Mouse (Mus musculus) MEL (cell line): ENCODE measurements around the gene Syn3. TPM values are rescaled to one million over a fixed set of nuclear protein-coding genes. Genes with fewer than 3 reads are reported as not detected.

ENCODE experiments used
- DNase-seq: peaks from one replicate; pipeline ENCODE4 v3.0.0; 2011; ENCODE audit warnings: low read depth, low spot score
- H3K27ac ChIP-seq: 2 replicates; pipeline ENCODE4 v1.5.1; 2012; ENCODE audit warnings: low read depth, mild to moderate bottlenecking, control low read depth, low read length, moderate library complexity; ENCODE audit not compliant: control insufficient read depth
- H3K27me3 ChIP-seq, 2 experiments: fragments of 150-350 bp in 1 of 2; sonication (generic) in 1 of 2; 2 replicates each; pipeline ENCODE4 v1.6.1; 2012; ENCODE audit warnings: low read length in 2 of 2, mild to moderate bottlenecking in 2 of 2, improper control_type of control experiment in 1 of 2, moderate library complexity in 1 of 2; ENCODE audit not compliant: insufficient read depth in 2 of 2, control insufficient read depth in 1 of 2
- H3K36me3 ChIP-seq, 2 experiments: 2 replicates each; pipeline ENCODE4 v1.6.1; 2012 to 2014; ENCODE audit warnings: low read length in 2 of 2, improper control_type of control experiment in 1 of 2, inconsistent platforms in 1 of 2, mild to moderate bottlenecking in 1 of 2; ENCODE audit not compliant: insufficient read depth in 2 of 2, control insufficient read depth in 1 of 2
- H3K4me1 ChIP-seq, 2 experiments: fragments of 150-350 bp in 1 of 2; sonication (generic) in 1 of 2; 2 replicates each; pipeline ENCODE4 v1.6.1; 2012; ENCODE audit warnings: low read length in 2 of 2, improper control_type of control experiment in 1 of 2, mild to moderate bottlenecking in 1 of 2; ENCODE audit not compliant: insufficient read depth in 2 of 2, control insufficient read depth in 1 of 2
- H3K4me3 ChIP-seq, 2 experiments: fragments of 150-350 bp in 1 of 2; sonication (generic) in 1 of 2; 2 replicates each; pipeline ENCODE4 v1.5.1; 2012; ENCODE audit warnings: low read depth in 2 of 2, low read length in 2 of 2, mild to moderate bottlenecking in 2 of 2, moderate library complexity in 2 of 2, control low read depth in 1 of 2, improper control_type of control experiment in 1 of 2; ENCODE audit not compliant: control insufficient read depth in 1 of 2, insufficient read depth in 1 of 2
- H3K79me2 ChIP-seq: 2 replicates; pipeline ENCODE4 v1.6.1; 2012; ENCODE audit warnings: mild to moderate bottlenecking, low read length, moderate library complexity; ENCODE audit not compliant: control insufficient read depth, poor library complexity, insufficient read depth
- H3K9ac ChIP-seq: 2 replicates; pipeline ENCODE4 v1.6.1; 2012; ENCODE audit warnings: low read depth, mild to moderate bottlenecking, control low read depth, low read length, moderate library complexity; ENCODE audit not compliant: control insufficient read depth, poor library complexity, severe bottlenecking
- H3K9me3 ChIP-seq: fragments of 150-350 bp; sonication (generic); replicated peaks from 2 replicates; pipeline ENCODE4 v1.6.1; 2012; ENCODE audit warnings: mild to moderate bottlenecking, low read length, improper control_type of control experiment, moderate library complexity; ENCODE audit not compliant: insufficient read depth
- ELF1 ChIP-seq: IDR thresholded peaks from 2 replicates; pipeline ENCODE4 v1.6.1; 2014; ENCODE audit warnings: low read depth, mild to moderate bottlenecking, inconsistent platforms, low read length, improper control_type of control experiment, moderate library complexity
- EP300 ChIP-seq, 2 experiments: IDR thresholded peaks; 2 replicates each; pipeline ENCODE4 v1.6.1; 2011; ENCODE audit warnings: improper control_type of control experiment in 2 of 2, low read length in 2 of 2, low read depth in 1 of 2, mild to moderate bottlenecking in 1 of 2
- GATA1 ChIP-seq: IDR thresholded peaks from 2 replicates; pipeline ENCODE4 v1.6.1; 2011; ENCODE audit warnings: low read depth, low read length, improper control_type of control experiment
- JUND ChIP-seq: IDR thresholded peaks from 2 replicates; pipeline ENCODE4 v1.6.1; 2011; ENCODE audit warnings: low read depth, mild to moderate bottlenecking, improper control_type of control experiment, low read length
- MEF2A ChIP-seq: IDR thresholded peaks from 2 replicates; pipeline ENCODE4 v1.6.1; 2014; ENCODE audit warnings: low read depth, mild to moderate bottlenecking, inconsistent platforms, low read length, improper control_type of control experiment; ENCODE audit not compliant: poor library complexity, insufficient replicate concordance, severe bottlenecking; ENCODE audit errors: extremely low read depth
- MYB ChIP-seq: IDR thresholded peaks from 2 replicates; pipeline ENCODE4 v1.6.1; 2011; ENCODE audit warnings: mild to moderate bottlenecking, low read depth, low read length, improper control_type of control experiment
- MYC ChIP-seq: IDR thresholded peaks from 2 replicates; pipeline ENCODE4 v1.6.1; 2011; ENCODE audit warnings: low read depth, mild to moderate bottlenecking, low read length, improper control_type of control experiment, moderate library complexity
- POLR2A ChIP-seq, 2 experiments: IDR thresholded peaks; 2 replicates each; pipeline ENCODE4 v1.6.1; 2011 to 2012; ENCODE audit warnings: low read length in 2 of 2, mild to moderate bottlenecking in 2 of 2, control low read depth in 1 of 2, improper control_type of control experiment in 1 of 2, low read depth in 1 of 2, moderate library complexity in 1 of 2; ENCODE audit not compliant: control insufficient read depth in 1 of 2, insufficient read depth in 1 of 2, poor library complexity in 1 of 2
- RCOR1 ChIP-seq: IDR thresholded peaks from 2 replicates; pipeline ENCODE4 v1.6.1; 2012; ENCODE audit warnings: low read depth, mild to moderate bottlenecking, inconsistent platforms, low read length, improper control_type of control experiment
- SIN3A ChIP-seq: IDR thresholded peaks from 2 replicates; pipeline ENCODE4 v1.6.1; 2012; ENCODE audit warnings: low read length, improper control_type of control experiment, inconsistent platforms
- SMC3 ChIP-seq: IDR thresholded peaks from 2 replicates; pipeline ENCODE4 v1.6.1; 2011; ENCODE audit warnings: low read depth, low read length, improper control_type of control experiment
- TAL1 ChIP-seq: IDR thresholded peaks from 2 replicates; pipeline ENCODE4 v1.6.1; 2012; ENCODE audit warnings: mild to moderate bottlenecking, inconsistent platforms, low read length, moderate library complexity, mixed read lengths
- TBP ChIP-seq: IDR thresholded peaks from 2 replicates; pipeline ENCODE4 v1.8.0; 2011; ENCODE audit warnings: low read depth, low read length, improper control_type of control experiment
- ZC3H11A ChIP-seq: IDR thresholded peaks from 2 replicates; pipeline ENCODE4 v1.6.1; 2012; ENCODE audit warnings: low read depth, mild to moderate bottlenecking, inconsistent platforms, low read length, improper control_type of control experiment
- ZKSCAN1 ChIP-seq: IDR thresholded peaks from 2 replicates; pipeline ENCODE4 v1.6.1; 2012; ENCODE audit warnings: low read depth, mild to moderate bottlenecking, inconsistent platforms, low read length, improper control_type of control experiment, moderate library complexity
- ZMIZ1 ChIP-seq: IDR thresholded peaks from 2 replicates; pipeline ENCODE4 v1.6.1; 2012; ENCODE audit warnings: low read depth, mild to moderate bottlenecking, inconsistent platforms, low read length, improper control_type of control experiment, moderate library complexity
- ZNF384 ChIP-seq: IDR thresholded peaks from 2 replicates; pipeline ENCODE4 v1.6.1; 2012; ENCODE audit warnings: low read depth, mild to moderate bottlenecking, inconsistent platforms, low read length, improper control_type of control experiment
- polyA plus RNA-seq, 2 experiments: library from polyadenylated mRNA; stranded (reverse) in 1 of 2; unstranded in 1 of 2; fragments of >175 nt in 1 of 2; fragments of >200 nt in 1 of 2; gene quantifications; 2 replicates each; pipeline versions ENCODE4 v1.2.1 to v1.2.4; 2012; ENCODE audit warnings: low replicate concordance in 2 of 2, low read depth in 1 of 2; ENCODE audit not compliant: insufficient read length in 2 of 2, insufficient read depth in 1 of 2, missing spikeins in 1 of 2
- total RNA-seq: library from RNA; depleted of rRNA; stranded (reverse); fragments of 300-350 nt; gene quantifications from 2 replicates; pipeline ENCODE4 v1.2.3, GENCODE M21; 2012

Gene Syn3
- total and polyA plus RNA-seq, 3 experiments = 0.06 TPM; not detected in 2

DNA sequence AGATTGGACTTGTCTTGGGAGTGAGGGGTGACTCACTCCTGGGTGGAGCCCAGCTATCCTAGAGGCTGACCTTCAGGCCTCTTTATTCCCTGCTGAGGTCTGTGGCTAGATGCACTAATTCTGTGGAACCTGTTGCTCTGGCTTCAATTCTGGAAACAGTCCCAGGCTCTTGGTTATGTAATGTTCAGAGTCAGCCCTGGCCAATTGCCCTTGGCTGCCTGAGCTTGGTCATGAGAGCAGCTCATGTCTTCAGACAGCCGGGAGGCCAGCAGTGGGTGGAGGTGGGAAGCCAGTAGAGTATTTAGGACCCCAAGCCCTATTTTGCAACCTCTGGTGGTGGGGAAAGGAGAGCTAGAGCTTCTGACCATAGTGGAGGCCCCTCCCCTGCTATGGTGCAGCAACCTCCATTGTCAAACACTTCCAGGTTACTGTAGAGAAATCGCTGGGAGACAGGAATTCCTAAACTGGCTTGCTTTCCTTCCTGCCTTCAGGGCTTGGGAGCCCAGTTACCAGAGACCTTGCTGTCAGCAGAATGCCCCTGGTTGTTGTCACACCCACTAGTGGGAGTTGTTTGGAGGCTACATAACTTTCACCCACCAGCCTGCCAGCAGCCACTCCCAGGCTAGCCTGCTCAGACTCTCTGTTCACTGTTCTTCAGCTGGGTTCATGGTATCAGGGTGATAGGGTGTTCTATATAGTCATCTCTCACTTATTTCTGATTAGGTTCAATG lies 158.9 kb downstream of the Syn3 start:
- no peak overlapping the region for H3K9ac ChIP-seq
- DNase-seq = no peak
- no peaks in the 10 kb centered on the region for H3K79me2 ChIP-seq
- H3K27ac ChIP-seq = no peak overlapping the region
- no peak for TF ChIP-seq JUND
- no peak for TF ChIP-seq SMC3
- no peak for TF ChIP-seq TBP
- TF ChIP-seq ELF1 = no peak
- TF ChIP-seq ZMIZ1 = no peak
- TF ChIP-seq SIN3A = no peak
- no peak for TF ChIP-seq EP300 (IDR thresholded peaks at IDR 0.05; ENCODE audit: low read depth in 1 of 2, low read length in 2 of 2)
- no peak for TF ChIP-seq RCOR1
- TF ChIP-seq MYC = no peak
- TF ChIP-seq MEF2A = no peak
- TF ChIP-seq ZNF384 = no peak
- no peak for TF ChIP-seq TAL1
- no peak for TF ChIP-seq ZKSCAN1
- H3K9me3 ChIP-seq = no peaks in the 10 kb centered on the region
- H3K27me3 ChIP-seq = no peaks in the 10 kb centered on the region
- H3K36me3 ChIP-seq = no peaks in the 10 kb centered on the region
- no peaks in the 10 kb centered on the region for H3K4me1 ChIP-seq
- no peak overlapping the region for H3K4me3 ChIP-seq

DNA sequence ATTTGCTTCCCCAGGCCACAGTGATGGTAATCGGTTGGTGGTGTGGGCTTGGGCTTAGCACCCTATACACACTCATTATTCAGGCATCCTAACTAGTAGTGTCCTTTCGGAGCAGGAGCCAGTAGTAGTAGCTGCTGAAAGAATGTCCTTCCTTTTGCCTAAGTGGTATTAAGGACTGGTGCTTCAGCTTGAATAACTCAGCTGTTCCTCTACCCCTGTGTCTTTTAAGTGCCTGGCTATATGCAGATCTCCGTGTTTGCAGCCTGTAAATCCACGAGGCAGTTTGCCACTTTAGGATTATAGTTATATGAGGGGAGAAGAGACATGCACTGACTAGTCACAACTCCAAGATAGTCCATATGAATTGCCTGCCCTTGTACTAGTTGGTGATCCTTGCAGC lies 159.6 kb downstream of the Syn3 start:
- no peaks in the 10 kb centered on the region for H3K4me1 ChIP-seq
- no peaks in the 10 kb centered on the region for H3K9me3 ChIP-seq
- H3K9ac ChIP-seq = no peak overlapping the region
- no peak overlapping the region for H3K27ac ChIP-seq
- H3K36me3 ChIP-seq = no peaks in the 10 kb centered on the region
- no peak for DNase-seq
- H3K4me3 ChIP-seq = no peak overlapping the region
- no peaks in the 10 kb centered on the region for H3K27me3 ChIP-seq
- TF ChIP-seq ZNF384 (no peak), MYB (no peak), GATA1 (no peak), MEF2A (no peak), TBP (no peak), POLR2A (IDR thresholded peaks at IDR 0.05; ENCODE audit: control insufficient read depth in 1 of 2, insufficient read depth in 1 of 2, low read depth in 1 of 2, low read length in 2 of 2, poor library complexity in 1 of 2) (no peak), ZC3H11A (no peak)
- no peaks in the 10 kb centered on the region for H3K79me2 ChIP-seq
